Mouse (Mus musculus): ENCODE measurements around the gene Sdk2. TPM values are rescaled to one million over a fixed set of nuclear protein-coding genes. Genes with fewer than 3 reads are reported as not detected.

Gene Sdk2
- total and polyA plus RNA-seq, 3 experiments, result 0.13 TPM; not detected in 2

DNA sequence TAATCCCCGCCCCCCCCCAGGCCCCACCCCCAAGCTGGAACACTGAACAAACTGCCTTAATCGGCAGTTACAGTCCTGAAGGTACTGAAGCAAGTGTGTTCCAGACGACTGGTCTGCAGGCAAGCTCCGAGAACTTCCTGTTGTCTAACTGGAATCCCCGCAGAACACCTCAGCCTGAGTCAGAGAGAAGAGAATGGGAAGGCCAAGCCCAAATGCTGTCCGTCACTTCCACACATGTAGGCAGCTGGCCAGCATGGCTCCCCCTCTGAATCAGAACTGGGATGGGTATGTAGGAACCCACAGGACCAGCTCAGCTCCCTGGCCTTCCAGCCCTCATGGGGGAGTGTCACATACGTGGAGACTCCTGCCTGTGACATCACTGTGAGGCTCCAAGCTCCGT is 336.9 kb downstream of the Sdk2 start:
- TF ChIP-seq USF2 (IDR thresholded peaks at IDR 0.05; ENCODE audit: borderline replicate concordance in 1 of 2, insufficient read depth in 1 of 2, low read depth in 1 of 2, low read length in 2 of 2) (no peak), HCFC1 (IDR thresholded peaks at IDR 0.05; ENCODE audit: low read depth, low read length) (no peak), CHD2 (IDR thresholded peaks at IDR 0.05; ENCODE audit: low read length) (no peak), USF1 (IDR thresholded peaks at IDR 0.05; ENCODE audit: low read depth, low read length) (no peak), TCF12 (IDR thresholded peaks at IDR 0.05; ENCODE audit: low read depth, low read length) (no peak), MYC (IDR thresholded peaks at IDR 0.05; ENCODE audit: low read depth, low read length) (no peak), E2F4 (IDR thresholded peaks at IDR 0.05; ENCODE audit: borderline replicate concordance, low read depth, low read length) (no peak), ZNF384 (IDR thresholded peaks at IDR 0.05; ENCODE audit: low read depth, low read length) (no peak), POLR2AphosphoS2 (IDR thresholded peaks at IDR 0.05; ENCODE audit: low read length) (no peak), SMC3 (IDR thresholded peaks at IDR 0.05; ENCODE audit: low read depth, low read length) (no peak), RCOR1 (IDR thresholded peaks at IDR 0.05; ENCODE audit: low read depth, low read length) (no peak), MYB (IDR thresholded peaks at IDR 0.05; ENCODE audit: low read depth, low read length) (no peak), SIN3A (IDR thresholded peaks at IDR 0.05; ENCODE audit: low read length) (no peak), ETS1 (IDR thresholded peaks at IDR 0.05; ENCODE audit: low read depth, low read length) (no peak)
- Histone ChIP-seq H3K27me3 (ENCODE audit: control insufficient read depth in 1 of 2, insufficient read depth in 2 of 2, low read length in 2 of 2) (no peaks in the 10 kb centered on the region), H3K4me3 (ENCODE audit: control insufficient read depth in 1 of 2, insufficient read depth in 1 of 2, low read depth in 2 of 2, low read length in 2 of 2) (no peak overlapping the region), H3K27ac (ENCODE audit: control insufficient read depth, low read depth, low read length) (no peak overlapping the region), H3K79me2 (ENCODE audit: control insufficient read depth, insufficient read depth, low read length, poor library complexity) (peaks cover 12% of the 10 kb centered on the region), H3K9ac (ENCODE audit: control insufficient read depth, low read depth, low read length, poor library complexity, severe bottlenecking) (no peak overlapping the region), H3K9me3 (replicated peaks; ENCODE audit: insufficient read depth, low read length) (no peaks in the 10 kb centered on the region), H3K4me1 (ENCODE audit: control insufficient read depth in 1 of 2, insufficient read depth in 2 of 2, low read length in 2 of 2) (peaks cover 0 to 17% of the 10 kb centered on the region in 2 experiments; a peak in 3 of 4 replicates), H3K36me3 (ENCODE audit: control insufficient read depth in 1 of 2, insufficient read depth in 2 of 2, low read length in 2 of 2) (peaks cover 7 to 8% of the 10 kb centered on the region in 2 experiments; a peak in 3 of 4 replicates)
- no peak for DNase-seq (ENCODE audit: low read depth, low spot score)

DNA sequence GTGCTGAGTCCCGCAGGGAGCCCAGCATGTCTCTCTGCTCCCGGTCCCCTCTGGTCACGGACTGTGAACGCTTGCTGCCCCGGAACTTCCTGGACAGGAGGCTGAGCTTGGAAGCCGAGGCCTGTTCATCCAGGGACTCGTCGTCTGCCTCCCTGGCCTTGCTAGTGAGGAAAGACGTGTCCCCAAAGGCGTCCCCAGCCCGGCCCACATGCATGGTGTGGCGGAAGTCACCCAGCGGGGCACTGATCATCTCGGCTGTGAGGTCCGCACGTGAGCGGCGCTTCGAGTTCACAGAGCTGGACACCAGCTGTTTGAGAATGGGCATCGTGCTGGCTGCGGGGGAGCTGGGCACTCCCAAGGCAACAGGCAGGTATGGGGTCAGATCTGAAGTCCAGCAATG is 337.6 kb downstream of the Sdk2 start:
- peaks cover 0 to 14% of the 10 kb centered on the region in 2 experiments; a peak in 3 of 4 replicates for H3K4me1 ChIP-seq (ENCODE audit: control insufficient read depth in 1 of 2, insufficient read depth in 2 of 2, low read length in 2 of 2)
- peaks cover 2 to 6% of the 10 kb centered on the region in 2 experiments; a peak in 3 of 4 replicates for H3K36me3 ChIP-seq (ENCODE audit: control insufficient read depth in 1 of 2, insufficient read depth in 2 of 2, low read length in 2 of 2)
- H3K4me3 ChIP-seq (ENCODE audit: control insufficient read depth in 1 of 2, insufficient read depth in 1 of 2, low read depth in 2 of 2, low read length in 2 of 2), result no peak overlapping the region
- no peak overlapping the region for H3K27ac ChIP-seq (ENCODE audit: control insufficient read depth, low read depth, low read length)
- H3K9ac ChIP-seq (ENCODE audit: control insufficient read depth, low read depth, low read length, poor library complexity, severe bottlenecking), result no peak overlapping the region
- H3K79me2 ChIP-seq (ENCODE audit: control insufficient read depth, insufficient read depth, low read length, poor library complexity), result peaks cover 10% of the 10 kb centered on the region
- H3K9me3 ChIP-seq (replicated peaks; ENCODE audit: insufficient read depth, low read length), result no peaks in the 10 kb centered on the region
- DNase-seq (ENCODE audit: low read depth, low spot score), result no peak
- no peaks in the 10 kb centered on the region for H3K27me3 ChIP-seq (ENCODE audit: control insufficient read depth in 1 of 2, insufficient read depth in 2 of 2, low read length in 2 of 2)
- TF ChIP-seq TAL1 (IDR thresholded peaks at IDR 0.05; ENCODE audit: low read length), result no peak
- no peak for TF ChIP-seq BHLHE40 (IDR thresholded peaks at IDR 0.05; ENCODE audit: borderline replicate concordance, low read depth, low read length)
- TF ChIP-seq GATA1 (IDR thresholded peaks at IDR 0.05; ENCODE audit: low read depth, low read length), result no peak
